Mouse (Mus musculus) spleen, adult 18-20 months (tissue): ENCODE results near the gene Pgpep1l.
"Not testable (repeated sequence)": the region's sequence is repeated elsewhere in the genome, so short reads cannot be mapped to it uniquely, and the experiment has no call there.

Source experiments
- DNase-seq, 2 experiments: peaks; one replicate each; pipeline ENCODE4 v3.0.0; 2022; ENCODE audit warnings: mixed read lengths in 2 of 2

The Pgpep1l gene

GRCm38 (mm10) chr7:68264028-68264453 is at the start of gene Pgpep1l:
Gene Pgpep1l (minus strand): TSS chr7:68264233.
- DNase-seq: no peak

- no peak for DNase-seq
Observed at GRCm38 (mm10) chr7:68313038-68313782, 49.2 kb upstream of the Pgpep1l start.

GRCm38 (mm10) chr7:68312395-68312794 is 48.4 kb upstream of the Pgpep1l start:
- DNase-seq: no peak

GRCm38 (mm10) chr7:68311469-68311868 is 47.4 kb upstream of the Pgpep1l start:
- no peak for DNase-seq

- no peak for DNase-seq
Observed at GRCm38 (mm10) chr7:68306756-68307155, 42.7 kb upstream of the Pgpep1l start.

- no peak for DNase-seq
Observed at GRCm38 (mm10) chr7:68305781-68306575, 41.9 kb upstream of the Pgpep1l start.

- DNase-seq: no peak
Observed at GRCm38 (mm10) chr7:68303685-68304084, 39.7 kb upstream of the Pgpep1l start.

GRCm38 (mm10) chr7:68302586-68303433 is 38.8 kb upstream of the Pgpep1l start:
- DNase-seq: peak; percentile 35 to 59

GRCm38 (mm10) chr7:68301160-68301559 is 37.1 kb upstream of the Pgpep1l start:
- no peak for DNase-seq

- DNase-seq: no peak
Observed at GRCm38 (mm10) chr7:68298381-68299076, 34.5 kb upstream of the Pgpep1l start.

- DNase-seq: no peak
Observed at GRCm38 (mm10) chr7:68296487-68296886, 32.5 kb upstream of the Pgpep1l start.

- no peak for DNase-seq
Observed at GRCm38 (mm10) chr7:68293997-68294789, 30.2 kb upstream of the Pgpep1l start.

GRCm38 (mm10) chr7:68291603-68292002 is 27.6 kb upstream of the Pgpep1l start:
- DNase-seq: no peak

GRCm38 (mm10) chr7:68289081-68289480 is 25.0 kb upstream of the Pgpep1l start:
- DNase-seq: no peak

GRCm38 (mm10) chr7:68288000-68288399 is 24.0 kb upstream of the Pgpep1l start:
- peak in 1 of 2 experiments; percentile 30 for DNase-seq

GRCm38 (mm10) chr7:68287582-68287981 is 23.5 kb upstream of the Pgpep1l start:
- DNase-seq: no peak

- DNase-seq: no peak
Observed at GRCm38 (mm10) chr7:68286526-68287481, 22.8 kb upstream of the Pgpep1l start.

- no peak for DNase-seq
Observed at GRCm38 (mm10) chr7:68285851-68286298, 21.8 kb upstream of the Pgpep1l start.

- DNase-seq: no peak
Observed at GRCm38 (mm10) chr7:68283776-68284175, 19.7 kb upstream of the Pgpep1l start.

GRCm38 (mm10) chr7:68283133-68283520 is 19.1 kb upstream of the Pgpep1l start:
- not testable (repeated sequence) for DNase-seq
